In genomic region chr4:46684160-46684559, GRCm38 (mm10) we compare ENCODE assay signal across 8 mouse cellular contexts. TPM values are rescaled to one million over a fixed set of nuclear protein-coding genes. Genes with fewer than 3 reads are reported as not detected.
DNase-seq lines count a peak whose midpoint lies in the region.

No protein-coding gene starts in this region.

- DNase-seq in adrenal gland, postnatal 14 days = peak; percentile 16
- no peak for DNase-seq in adrenal gland, adult 8-10 months
- peak; percentile 38 for DNase-seq in lung, postnatal 10 days
- DNase-seq in lung, postnatal 36 days = no peak
- DNase-seq in frontal cortex, postnatal 36 days (ENCODE audit: low spot score in 2 of 2) = peak; percentile 82 to 89
- peak; percentile 53 for DNase-seq in left cerebral cortex, postnatal 4 days
- no peak for DNase-seq in thymus, postnatal 10 days (ENCODE audit: low spot score in 2 of 2)
- no peak for DNase-seq in kidney, adult 11 months

- intact Hi-C loops in left cerebral cortex, postnatal 4 days (cut with DNase I) = no loop called here

RNA-seq across cellular contexts. Expression of gene Tbc1d2, which starts 34.2 kb away (rescaled TPM):
- total RNA-seq in adrenal gland, postnatal 14 days (2021) = 2.0 and 3.1 TPM in 2 replicates
- 10 to 100 TPM in 1 of 4 experiments, 1 to 10 TPM in 3; 2.6 to 10.5 (median 7.0) TPM for total RNA-seq in adrenal gland, adult 8-10 months (2022)
- 1 to 10 TPM; 1.3 to 1.4 TPM for total RNA-seq in left cerebral cortex, postnatal 4 days (2021)

Comparison
In these comparisons a context has a peak if more than half of its experiments do, and no peak if none do; other contexts are left out.
1. DNase-seq: peak in adrenal gland, postnatal 14 days (single experiment), lung, postnatal 10 days (single experiment), frontal cortex, postnatal 36 days (2 of 2) and left cerebral cortex, postnatal 4 days (single experiment); none in adrenal gland, adult 8-10 months (single experiment), lung, postnatal 36 days (single experiment), thymus, postnatal 10 days (0 of 2) and kidney, adult 11 months (single experiment).